Mouse (Mus musculus) kidney, adult 11 months (tissue): ENCODE measurements at regions not wholly inside any gene's neighbourhood (a gene's known extent, or its start where the extent isn't known, plus 50 kb on each side); places are given as distances from the start of the nearest gene placed in this dataset.

Experiments
- DNase-seq: peaks from one replicate; pipeline ENCODE4 v3.0.0; 2022

DNA sequence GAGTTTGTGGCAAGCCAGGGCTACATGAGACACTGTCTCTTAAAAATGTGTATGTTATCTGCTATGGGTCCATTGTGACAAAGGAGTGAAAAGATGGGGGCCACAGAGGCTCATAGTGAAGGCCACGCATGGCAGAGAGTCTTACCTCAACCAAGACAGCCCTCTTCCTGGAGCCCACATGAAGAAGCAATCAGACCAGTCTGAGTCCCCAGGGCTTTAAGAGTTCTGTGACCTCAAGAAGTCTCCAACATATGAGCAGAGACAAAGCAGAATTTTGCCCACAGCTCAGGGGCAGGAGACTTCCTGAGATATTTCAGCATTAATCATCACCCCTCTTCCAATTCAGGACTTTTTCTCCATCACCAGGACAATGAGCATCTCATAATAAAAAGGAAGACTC lies 50.4 kb upstream of the Ankrd34c start:
- DNase-seq = no peak
